Mouse (Mus musculus) left cerebral cortex, postnatal 10 days (tissue): Measurements from ENCODE around the gene Erg. TPM values are rescaled to one million over a fixed set of nuclear protein-coding genes. Genes with fewer than 3 reads are reported as not detected.
A peak's percentile ranks its signal among the peaks of the same experiment; 100 is the strongest.

Source experiments
- DNase-seq, 2 experiments: peaks; one replicate each; pipeline ENCODE4 v3.0.0; 2021 to 2022; ENCODE audit warnings: low spot score in 2 of 2, mixed read lengths in 1 of 2; ENCODE audit errors: extremely low spot score in 1 of 2
- intact Hi-C: fragments of 180-260 bp; cut with DNase I; formaldehyde crosslinking; loops from one replicate; pipeline ENCODE4 v1.15.1; 2025
- total RNA-seq, 2 experiments: library from RNA; stranded (reverse); gene quantifications; 2 replicates each; pipeline ENCODE4 v1.2.3; 2021

The Erg gene
- total RNA-seq, 2 experiments from 2014 or later: 7.2 to 8.9 TPM

DNA sequence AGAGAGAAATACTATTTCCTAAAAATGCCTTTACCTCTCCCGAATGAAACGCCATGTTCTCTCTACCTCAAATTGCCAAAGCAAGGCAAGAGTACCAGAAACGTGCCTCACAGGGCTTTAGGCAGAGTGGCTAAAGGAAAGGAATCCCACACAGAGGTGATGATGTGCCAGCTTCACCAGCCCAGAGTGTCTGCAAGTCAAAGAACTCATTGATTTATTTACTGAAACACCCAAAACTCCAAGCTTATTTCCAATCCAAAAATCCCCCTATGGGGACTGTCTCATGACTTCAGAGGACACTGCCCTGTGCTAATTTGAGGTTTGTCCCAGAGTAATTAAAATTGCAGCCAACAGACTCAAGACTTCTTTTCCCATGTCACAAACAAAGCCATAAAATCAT, 129.4 kb downstream of the Erg start:
- intact Hi-C loops: no loop called here
- DNase-seq: no peak

DNA sequence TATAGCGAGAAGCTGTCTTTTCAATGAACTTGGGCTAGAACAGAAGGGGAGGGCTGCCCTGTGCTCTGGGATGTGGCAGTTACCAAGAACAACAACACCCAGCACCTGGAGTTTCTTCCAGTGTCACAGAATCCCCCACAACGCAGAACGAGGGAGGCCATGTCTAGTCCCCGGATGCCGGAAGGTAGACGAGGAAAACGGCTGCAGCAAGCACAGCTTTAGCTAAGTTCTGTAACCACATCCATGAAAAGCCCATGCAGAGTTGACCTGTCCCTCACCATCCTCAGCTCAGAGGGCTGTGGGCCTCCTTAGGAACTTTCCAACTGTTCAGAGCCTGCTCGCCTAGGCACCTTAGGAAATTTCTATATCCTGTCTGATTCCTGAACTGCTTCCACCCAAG, 130.5 kb downstream of the Erg start:
- intact Hi-C loops: no loop called here
- DNase-seq: no peak

DNA sequence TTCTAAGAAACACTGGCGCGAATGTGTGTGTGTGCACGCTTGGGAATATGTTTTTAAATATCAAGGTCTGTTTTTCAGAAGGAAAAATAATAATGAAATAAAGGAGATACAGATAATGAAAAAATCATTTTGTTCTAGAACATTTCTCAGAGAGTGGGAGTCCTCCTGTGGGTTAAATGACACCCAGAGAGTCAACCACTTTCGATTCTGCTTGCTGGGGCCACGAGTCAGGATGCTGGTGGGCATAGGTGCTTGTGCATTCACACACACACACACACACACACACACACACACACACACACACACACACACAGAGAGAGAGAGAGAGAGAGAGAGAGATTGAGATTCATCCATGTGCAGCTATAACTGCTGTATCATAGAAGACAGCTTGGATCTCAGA, 130.9 kb downstream of the Erg start:
- no peak for DNase-seq
- intact Hi-C loops: no loop called here

DNA sequence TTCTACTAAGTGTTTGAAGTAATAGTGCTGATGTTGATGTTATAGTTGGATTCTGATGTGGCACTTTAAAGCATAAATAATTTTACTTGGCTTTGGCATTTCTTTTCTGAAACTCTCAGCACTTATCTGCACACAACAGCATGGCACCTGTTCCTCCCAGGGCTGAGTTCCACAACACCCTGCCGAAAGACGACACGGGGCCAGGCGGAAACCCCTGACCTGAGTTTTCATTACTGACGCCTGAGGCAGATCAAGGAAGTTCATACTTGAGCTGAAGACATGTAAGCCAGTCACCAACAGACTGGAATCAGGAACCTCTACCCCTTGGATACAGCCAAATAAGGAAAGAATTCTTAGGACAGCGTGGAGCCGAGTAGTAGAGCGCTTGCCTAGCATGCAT, 134.0 kb downstream of the Erg start:
- intact Hi-C loops: no loop called here

DNA sequence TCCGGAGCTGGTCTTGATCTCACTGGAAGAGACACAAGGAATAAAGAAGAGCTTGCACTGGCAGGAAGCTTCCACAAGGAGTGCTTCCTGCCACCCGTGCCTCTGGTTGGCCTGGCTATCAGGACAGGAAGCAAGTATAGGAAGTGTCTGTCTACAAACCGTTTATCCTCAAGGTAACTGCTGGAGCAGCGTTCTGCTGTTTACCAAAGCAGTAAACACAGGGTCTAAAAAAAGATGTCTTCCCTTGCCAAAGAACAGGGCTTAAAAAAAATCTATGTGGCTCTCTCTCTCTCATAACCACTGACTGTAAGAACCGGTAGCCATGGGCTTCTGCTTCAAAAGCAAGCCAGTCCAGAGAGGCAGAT, 137.1 kb downstream of the Erg start:
- intact Hi-C loops: no loop called here
- DNase-seq: peak in 1 of 2 experiments; percentile 60

More for the DNA sequence above, 134.0 kb downstream of the Erg start:
- peak in 1 of 2 experiments; percentile 64 for DNase-seq

DNA sequence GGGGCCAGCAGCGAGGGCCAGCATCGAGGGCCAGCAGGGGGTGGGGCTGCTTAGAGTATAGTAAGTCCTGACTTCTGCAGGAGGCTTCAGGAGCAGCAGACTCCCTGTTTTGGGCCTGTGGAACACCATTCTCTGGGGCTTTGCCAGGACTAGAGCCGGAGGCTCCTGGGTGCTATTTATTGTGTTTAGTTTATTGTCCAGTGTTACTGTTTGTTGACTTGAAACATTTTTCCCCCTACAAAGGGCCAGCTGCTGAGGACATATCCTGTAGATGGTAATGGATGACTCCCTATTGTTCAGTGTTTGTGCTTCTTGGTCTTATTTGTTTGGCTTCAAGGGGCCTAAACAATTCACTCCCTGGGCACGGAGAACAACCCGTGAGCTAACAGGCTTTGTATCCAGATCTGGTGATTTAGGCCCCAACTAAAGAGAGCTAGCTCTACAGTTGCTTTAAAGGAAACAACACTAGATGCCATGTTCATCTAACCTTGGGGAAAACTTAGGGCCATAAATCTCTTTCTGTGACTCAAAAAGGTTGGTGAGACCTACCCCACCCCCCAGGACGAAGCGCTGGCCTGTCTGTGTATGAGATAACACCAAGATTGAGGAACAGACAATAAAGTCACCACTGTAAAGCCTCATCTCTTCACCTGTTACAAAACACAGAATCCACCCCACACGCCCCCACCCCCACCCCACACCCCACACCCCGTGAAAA, 137.6 kb downstream of the Erg start:
- intact Hi-C loops: no loop called here
- DNase-seq: peak in 1 of 2 experiments; percentile 78

DNA sequence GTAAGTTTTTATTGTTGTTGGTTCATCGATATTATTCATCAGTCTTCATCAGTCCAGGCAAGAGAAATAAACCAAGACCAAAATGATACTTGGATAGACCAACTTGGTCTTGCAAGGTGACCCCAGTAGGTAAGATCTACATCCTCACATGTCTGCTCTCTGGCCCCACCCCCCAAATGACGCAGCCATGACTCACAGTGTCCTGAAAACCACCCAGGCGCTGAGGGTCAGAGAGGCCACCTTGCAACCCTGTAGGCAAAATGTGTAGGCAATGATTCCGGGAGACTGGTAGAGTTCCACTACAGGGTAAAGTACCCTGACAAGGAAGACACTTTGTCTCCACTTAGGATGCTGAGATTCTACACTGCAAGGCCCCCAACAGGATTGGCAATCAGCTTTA, 138.5 kb downstream of the Erg start:
- no peak for DNase-seq
- intact Hi-C loops: no loop called here

DNA sequence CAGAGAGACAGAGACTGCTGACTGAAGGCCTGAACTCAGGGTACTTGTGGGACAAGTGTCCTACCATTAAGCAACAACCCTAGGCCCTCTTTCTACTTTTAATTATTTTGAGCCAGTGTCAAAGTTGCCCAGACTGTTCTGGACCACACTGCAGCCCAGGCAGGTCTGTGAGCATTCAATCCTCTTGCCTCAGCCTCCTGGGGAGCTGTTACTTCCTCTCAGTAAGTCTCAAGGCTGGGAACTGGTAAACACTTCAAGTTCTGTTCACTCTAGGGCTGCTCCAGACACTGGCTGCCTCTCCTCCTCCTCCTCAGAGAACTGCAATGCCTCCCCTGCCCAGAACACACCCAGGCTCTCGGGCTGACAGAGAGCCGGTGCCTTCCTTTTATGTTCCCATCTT, 140.0 kb downstream of the Erg start:
- intact Hi-C loops: no loop called here
- no peak for DNase-seq

DNA sequence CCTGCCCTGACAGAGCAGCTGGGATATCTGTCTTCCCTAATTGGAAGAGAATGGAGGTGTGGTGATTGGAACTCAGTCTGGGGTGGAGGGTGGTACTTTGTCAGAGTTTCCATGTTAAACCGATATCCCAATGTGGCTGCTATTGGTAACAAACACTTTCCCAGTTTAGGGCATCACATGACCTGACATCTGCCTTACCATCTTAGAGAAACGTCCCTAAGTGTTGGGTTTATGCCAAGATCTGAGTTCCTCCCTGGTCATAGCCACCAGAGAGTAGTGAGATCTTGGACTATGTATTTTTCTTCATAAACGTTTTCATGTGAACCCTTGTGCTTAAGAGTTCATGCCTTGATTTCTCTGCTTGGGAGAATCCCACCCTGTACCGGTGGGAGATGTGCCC, 144.4 kb downstream of the Erg start:
- DNase-seq: no peak
- intact Hi-C loops: no loop called here

DNA sequence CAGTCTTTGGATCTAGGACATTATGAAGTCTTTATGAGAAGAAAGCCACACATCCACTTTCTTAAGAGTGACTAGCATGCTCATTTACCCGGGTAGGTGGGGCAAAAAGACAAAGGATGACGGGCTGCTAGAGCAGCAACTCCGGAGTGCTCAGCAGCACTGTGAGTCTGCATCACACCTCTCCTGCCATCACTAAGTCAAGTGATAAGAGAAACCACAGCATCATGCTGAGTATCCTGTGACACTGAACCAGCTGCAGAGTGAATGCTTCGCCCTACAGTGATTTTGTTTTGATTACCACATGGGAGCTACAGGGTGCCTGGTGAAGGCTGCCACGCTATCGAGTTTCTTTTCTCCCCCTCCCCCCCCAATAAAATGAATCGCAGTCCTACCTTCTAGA, 145.2 kb downstream of the Erg start:
- intact Hi-C loops: no loop called here
- no peak for DNase-seq

DNA sequence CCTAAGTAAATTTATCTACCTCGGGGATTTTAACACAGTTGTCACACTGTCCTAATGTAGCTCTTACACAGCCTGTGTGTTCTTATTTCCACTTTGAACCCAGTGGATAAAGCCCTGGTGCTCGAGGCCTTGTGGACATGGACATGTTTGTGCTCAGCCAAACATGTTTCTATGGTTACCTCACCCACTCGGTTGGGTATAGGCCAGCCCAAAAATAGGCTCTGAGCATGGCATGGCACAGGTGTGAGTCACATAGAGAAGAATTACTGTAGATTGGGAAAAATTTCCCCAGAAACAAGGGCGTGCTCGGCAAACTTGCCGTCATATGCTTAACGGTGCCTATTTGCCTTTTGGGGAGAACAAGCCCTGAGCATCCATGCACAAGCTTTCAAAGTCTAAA, 146.1 kb downstream of the Erg start:
- DNase-seq: no peak
- intact Hi-C loops: no loop called here

DNA sequence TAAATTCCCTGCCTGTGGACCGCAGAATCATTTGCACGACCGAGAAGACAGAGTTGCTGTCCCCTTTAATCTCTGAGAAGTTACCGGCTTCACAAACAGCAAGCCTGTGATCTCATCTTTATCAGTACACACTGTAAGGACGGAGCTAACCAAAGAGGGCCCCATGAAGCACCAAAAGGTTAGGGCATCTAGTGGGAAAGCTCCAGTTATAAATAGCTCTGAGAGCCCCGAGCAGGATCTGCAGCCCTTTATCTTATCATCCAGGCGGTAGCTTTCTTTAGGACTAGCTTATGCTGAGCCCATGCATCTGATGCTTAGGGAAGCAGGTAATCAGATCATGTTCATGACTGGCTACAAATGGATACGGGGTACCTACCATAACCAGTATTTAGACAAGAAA, 146.6 kb downstream of the Erg start:
- intact Hi-C loops: no loop called here

DNA sequence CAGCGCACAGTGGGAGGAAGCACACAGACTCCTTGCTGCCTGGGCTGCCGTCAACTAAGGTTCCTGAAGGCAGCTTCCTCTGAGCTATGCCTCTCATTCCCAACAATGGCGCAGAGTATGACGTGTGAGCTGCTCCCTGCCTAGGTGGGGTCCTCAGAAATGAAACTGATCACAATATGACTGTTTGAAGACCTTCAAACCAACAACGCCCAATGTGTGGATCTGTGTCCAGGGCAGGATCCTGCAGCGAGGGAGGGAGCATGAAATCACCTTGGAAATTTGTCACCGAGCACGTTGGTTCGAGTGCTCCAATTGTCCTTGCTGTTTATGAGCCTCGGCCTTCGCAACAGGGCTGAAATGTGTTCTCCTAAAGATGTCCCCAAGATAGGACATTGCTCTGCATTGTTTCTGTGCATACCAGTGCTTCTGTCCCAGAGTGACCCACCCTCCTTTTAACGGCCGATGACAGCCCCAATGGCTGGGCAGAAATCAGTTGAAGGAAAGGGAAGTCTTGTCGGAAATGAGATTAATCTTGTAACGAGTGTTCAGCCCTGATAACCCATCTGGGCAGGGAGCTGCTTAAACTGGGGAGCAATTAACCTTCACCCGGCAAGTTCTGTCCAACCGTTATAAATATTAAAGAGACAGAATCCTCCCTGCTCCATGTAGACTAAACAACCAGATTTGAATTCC, 147.4 kb downstream of the Erg start:
- DNase-seq: no peak
- intact Hi-C loops: no loop called here

More for the DNA sequence above, 146.6 kb downstream of the Erg start:
- DNase-seq: no peak

DNA sequence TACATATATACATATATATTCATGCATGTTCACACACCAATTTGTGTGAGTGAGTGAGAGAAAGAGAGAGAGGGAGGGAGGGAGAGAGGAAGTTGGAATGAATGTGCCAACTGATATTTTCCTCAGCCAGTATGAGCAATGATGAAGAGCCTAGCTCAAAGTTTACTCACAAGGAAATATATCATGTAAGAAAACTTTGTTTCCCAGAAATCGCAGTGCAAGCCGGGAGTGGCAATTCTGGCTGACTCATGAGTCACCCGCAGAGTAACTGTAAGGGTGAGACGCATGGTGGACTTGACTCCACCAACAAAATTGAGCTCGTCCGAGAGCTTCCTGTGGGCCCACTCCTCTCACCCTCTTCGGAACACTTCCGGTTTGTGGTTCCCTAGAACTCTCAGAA, 149.8 kb downstream of the Erg start:
- DNase-seq: no peak
- intact Hi-C loops: no loop called here

DNA sequence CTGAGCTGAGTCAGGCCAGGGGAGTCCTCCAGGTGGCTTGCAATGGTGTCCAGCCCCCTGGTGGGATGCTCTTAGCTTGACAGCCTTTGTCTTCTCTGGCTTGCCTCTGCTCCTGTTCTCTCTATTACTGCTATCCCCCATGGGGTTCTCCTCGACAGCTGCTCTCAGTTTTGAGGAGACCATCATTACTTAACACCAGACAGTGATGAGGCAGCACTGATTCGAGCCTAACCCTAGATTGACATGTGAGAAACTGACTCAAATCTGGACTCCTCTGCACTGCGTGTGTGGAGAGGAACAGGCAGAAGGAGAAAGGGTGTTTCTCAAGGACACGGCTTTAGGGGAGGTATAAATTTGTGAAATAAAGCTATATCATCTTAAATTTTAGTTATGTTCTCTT, 150.3 kb downstream of the Erg start:
- no peak for DNase-seq
- intact Hi-C loops: no loop called here

DNA sequence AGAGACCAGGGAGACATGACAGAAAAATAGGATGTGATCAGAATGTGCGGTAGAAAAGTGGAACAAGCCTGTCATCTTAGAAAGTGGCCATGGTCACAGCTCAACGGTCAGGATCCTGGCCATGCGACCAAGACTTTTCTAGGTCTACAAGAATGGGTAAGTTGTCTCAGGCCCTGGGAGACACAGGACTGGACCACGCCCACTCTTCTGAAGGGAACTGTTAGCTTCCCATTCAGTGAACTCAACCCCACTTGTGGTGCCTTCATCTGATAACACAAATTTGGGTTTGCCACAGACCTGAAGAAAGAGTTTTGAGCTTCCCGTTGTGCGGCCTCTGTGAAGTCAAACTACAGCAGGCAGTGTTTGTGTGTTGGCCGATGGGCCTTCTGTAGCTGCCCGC, 152.0 kb downstream of the Erg start:
- DNase-seq: no peak
- intact Hi-C loops: no loop called here

DNA sequence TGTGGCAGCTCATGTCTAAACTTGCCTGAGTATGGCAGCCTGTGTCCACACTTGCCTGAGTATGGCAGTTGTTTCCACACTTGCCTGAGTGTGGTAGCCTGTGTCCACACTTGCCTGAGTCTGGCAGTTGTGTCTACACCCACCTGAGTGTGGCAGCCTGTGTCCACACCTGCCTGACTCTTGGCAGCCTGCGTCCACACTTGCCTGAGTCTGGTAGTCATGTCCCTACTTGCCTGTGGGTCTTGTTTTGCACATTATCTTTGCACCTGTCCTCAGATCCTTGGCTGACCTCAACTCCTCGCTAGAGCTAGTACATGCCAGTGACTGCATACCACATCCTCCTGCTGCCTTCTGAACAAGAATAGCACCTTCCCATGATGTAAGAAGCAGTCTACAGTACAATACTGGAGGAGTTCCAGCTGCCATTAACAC, 153.8 kb downstream of the Erg start:
- intact Hi-C loops: no loop called here
- DNase-seq: no peak

DNA sequence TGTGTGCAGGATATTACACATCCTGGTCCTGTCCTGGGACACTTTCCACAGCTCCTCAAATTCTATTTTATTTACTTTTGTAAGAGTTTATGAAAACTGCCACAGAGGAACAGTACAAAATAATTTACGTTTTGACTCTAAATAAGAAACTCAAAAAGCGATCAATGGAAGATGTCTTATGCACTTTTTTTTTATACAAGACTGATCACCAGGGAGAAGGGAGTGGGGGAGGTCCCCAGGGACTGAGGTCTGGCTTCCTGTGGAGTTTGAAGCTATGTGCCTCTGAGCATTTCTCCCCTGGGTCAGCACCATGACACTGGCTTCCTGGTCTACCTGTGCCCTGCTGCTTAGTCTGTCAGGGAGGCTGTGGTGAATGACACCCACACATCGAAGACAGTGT, 156.5 kb downstream of the Erg start:
- intact Hi-C loops: no loop called here

DNA sequence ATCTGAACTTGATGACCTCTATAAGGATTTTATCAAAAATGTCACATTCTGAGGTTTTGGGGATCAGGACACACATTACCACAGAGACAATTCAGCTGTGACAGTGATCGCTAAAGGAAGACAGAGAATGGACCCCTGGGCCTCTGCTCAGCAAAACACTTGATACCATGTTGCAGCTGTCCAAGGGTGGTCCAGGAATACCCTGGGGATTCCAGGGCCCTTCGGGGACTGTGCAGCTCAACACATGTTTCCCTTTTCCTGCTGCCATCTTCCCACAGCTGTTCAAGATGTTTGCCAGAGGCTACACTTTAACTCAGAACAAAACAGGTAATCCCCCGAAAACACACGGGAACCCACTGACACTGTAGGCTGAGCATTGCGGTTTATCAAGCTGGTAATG, 158.2 kb downstream of the Erg start:
- no peak for DNase-seq
- intact Hi-C loops: no loop called here

More for the DNA sequence above, 156.5 kb downstream of the Erg start:
- DNase-seq: no peak

DNA sequence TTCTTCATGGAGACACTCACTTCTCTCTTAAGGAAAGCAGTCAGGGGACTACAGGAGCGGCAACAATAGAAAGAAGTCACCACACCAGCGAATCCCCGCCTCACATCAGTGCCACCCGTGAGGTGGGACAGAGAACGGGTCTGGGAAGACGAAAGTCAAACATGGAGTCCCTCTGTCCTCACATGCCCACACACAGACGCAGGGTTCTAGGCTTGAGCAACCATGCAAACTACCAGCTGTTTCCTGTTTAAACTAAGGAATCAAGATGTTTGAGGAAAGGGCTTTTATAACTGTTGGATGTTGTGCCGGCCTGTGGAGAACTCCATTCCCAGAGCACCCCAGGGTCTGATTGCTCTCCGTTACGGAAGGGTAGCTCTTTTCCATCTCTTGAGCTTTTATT, 158.9 kb downstream of the Erg start:
- intact Hi-C loops: no loop called here
- DNase-seq: no peak

DNA sequence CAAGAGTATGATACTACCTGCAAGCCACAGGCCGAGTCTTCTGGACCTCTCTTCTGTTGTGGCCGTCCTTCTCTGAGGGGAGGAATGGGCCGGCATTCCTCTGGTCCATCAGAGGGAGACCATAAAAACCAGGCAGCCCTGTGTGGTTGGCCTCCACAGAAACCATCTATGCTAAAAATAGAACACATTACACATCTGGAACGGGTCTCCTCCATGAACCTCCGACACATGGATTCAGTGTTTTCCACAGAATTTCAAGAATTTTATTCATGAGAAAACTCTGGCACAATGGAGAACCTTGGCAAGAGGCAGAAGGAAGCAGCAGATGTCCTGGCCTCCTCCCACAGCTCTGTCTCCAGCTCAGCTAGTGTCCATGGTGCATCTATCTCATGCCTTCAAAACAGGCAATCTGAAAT, 163.7 kb downstream of the Erg start:
- no peak for DNase-seq
- intact Hi-C loops: no loop called here
